Mouse (Mus musculus) central nervous system, embryonic 11.5 days (tissue): Measurements from ENCODE around the gene Eid2b. TPM values are rescaled to one million over a fixed set of nuclear protein-coding genes. Genes with fewer than 3 reads are reported as not detected.

ENCODE experiments used
- polyA plus RNA-seq: library from polyadenylated mRNA; depleted of rRNA; stranded (reverse); fragments of >200 nt; gene quantifications from 2 replicates; pipeline ENCODE4 v1.2.3, GENCODE M21; 2012; rRNA removed

Eid2b gene
- 13.9 and 15.5 TPM in 2 replicates for polyA plus RNA-seq

DNA sequence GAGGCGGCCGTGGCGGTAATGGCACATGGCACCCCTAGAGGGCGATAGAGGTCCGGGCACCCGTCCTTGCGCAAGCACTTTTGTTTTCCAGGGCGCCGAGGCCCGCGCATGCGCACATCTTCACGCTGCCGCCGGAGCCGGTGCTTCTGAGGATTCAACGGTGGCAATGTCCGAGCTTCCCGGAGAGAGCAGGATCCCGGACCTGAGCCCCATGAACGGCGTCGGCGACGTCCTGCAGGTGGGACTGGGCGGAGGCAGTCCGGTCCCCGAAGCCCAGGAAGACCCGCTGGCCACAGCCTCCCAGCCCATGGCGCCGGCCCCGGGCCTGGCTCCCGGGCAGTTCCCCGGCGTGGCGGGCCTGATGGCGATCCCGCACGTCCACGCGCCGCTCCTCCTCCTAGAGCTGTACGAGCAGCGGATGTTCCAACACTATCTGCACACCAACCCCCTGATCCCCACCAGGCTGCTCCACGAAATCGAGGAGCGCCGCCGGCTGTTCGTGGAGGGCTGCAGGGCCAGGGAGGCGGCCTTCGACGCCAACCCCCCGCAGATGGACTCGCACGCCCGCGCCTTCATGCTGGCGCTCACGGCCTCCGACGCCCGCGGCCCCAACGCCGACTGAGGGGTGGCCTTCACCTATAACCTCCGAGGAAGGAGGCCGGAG, at the start of gene Eid2b:
Gene Eid2b (plus strand): TSS at position 125 of the 664 bp plus-strand sequence.

DNA sequence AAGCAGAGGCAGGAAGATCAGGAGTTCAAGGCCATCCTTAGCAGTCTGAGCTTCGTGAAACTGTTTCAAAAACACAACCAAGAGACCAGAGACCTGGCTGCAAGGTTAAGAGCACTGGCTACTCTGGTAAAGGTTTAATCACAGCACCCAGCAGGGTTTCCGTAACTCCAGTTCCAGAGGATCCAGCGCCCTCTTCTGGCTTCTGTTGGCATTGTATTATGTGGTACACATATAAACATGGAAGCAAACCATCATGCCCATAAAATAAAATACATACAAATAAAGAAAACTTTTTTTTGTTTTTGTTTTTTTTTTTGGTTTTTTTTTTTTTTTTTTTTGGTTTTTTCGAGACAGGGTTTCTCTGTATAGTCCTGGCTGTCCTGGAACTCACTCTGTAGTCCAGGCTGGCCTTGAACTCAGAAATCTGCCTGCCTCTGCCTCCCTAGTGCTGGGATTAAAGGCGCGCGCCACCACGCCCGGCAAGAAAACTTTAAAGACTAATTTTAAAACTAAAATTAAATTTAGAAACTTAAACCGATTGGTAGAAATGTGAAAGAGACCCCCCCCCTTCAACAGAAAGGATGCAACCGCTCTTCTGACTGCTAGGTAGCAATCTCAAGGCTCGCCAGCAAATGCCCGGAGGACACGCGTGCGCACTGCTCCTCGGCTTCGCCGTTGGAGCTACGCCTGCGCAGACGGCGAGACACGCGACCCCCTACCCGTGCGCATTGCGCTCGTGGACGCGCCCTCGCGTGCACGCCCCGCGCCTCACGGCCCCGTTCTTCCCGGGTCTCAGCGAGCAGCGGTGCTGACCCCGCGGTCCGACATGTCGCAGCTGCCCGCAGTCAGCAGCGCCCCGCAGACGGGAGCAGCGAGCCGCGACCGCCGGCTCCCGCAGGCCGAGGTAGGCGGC, 10.2 kb upstream of the Eid2b start, which contains the start of gene Eid2:
Gene Eid2 (plus strand): TSS at position 753 of the 913 bp plus-strand sequence.

DNA sequence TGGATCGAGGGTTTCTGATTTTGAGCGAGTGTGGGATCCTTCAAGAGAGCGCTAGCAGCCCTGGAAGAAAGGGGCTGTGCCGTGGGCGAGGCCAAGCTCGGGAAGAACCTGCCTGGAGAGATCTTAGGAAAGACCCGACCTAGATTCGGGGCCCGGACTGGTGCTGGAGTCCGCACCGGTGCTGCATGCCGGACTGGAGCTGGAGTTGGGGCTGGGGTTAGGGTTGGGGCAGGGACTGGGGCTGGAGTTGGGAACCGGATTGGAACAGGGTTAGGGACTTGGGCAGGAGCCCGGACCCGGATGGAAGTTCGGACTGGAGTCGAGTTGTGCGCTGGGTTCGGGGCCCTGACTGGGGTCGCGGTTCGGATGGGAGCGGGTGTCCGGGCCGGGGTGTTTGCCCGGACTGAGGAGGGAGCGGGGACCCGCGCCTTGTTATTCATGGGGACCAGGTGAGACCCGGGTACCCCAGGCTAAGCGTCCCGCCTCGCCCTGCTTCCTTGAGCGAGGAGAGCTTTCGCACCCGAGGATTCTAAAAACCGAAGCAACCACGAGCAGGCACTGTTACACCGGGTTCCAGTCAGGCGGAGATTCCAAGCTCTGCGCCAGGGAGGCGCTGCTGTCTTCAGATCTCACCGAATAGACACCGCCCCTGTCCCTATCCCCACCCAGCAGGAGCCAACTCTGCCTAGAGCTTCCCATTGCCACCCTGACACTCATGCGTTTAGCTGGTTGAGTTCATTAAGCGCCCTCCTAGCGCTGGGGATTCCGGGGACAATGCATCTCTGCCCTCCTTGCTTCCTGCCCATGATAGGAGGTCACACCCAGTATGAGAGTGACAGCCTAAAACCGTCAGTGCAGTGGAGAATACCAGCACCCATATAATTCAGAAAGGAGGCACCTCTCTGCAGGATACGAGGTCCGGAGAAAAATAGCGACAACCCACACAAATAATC, 13.4 kb downstream of the Eid2b start, which contains the start of gene Selenov:
Gene Selenov (minus strand): TSS at position 549 of the 953 bp plus-strand sequence.

DNA sequence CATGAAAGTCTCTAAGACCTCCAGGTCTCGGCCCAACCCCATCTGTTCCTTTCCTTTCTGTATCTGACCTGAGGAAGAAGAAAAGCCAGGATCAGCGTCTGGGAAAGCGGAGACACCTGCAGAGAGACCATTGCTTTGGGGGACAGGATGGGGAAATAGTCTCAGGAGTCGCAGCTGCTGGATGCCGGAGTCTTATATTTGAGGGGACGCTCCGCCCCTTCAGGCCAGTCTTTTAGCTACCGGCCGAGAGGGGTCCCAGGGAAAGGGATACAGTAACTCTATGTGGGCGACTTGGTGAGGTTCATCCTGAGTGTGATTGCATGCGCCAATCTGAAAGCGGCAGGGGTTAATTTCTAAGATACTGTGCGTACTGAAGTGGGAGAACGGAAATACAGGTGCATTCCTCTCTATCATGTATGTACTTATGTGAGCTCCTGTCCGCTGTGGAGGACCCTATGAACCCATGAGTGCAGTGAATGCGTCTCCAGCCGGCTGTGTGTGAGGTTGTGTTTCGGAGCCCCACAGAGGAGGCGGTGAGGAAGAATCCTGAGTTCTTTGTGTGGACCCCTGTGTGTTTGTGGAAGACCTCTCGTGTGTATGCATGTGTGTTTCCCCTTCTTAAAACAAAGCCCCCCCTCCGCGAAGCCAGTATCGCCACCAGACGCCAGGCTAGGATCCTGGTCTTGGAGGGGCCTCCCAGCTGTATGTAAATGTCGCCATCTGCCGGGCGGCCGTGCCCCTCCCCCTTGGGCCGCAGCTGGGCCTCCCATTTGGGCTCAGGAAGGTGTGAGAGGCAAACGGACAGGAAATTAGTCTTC, 24.3 kb downstream of the Eid2b start, which contains the start of gene Dll3:
Gene Dll3 (minus strand): TSS at position 623 of the 818 bp plus-strand sequence.

DNA sequence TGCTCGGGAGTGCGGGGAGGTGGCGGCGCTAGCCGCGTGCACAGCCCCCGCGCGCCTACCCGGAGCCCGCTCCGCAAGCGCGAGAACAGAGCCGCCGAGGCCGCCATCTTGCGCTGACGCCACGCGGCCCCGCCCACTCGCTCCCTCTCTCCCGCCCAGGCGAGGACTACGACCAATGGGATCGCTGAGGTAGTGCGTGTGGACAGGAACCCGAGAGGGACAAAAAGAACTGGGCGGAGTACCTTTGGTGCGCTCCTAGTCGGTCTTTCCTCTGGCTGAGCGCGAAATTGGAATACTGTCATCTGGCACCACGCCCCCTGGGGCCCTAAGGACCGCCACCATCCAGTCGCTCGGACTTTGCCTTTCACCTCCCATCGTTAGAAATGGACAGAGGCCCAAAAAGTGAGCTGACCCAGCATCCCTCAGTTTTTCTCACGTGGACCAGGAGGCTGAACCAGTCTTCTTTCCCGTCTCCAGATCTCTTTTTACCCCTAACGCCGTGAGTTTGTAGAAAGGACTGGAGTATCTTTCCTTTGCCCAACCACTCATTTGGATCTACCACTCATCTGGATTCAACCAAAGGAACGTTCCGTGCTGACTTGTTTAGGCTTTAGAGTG, 34.5 kb downstream of the Eid2b start, which contains the start of gene Timm50:
Gene Timm50 (minus strand): TSS at position 147 of the 618 bp plus-strand sequence.

Other genes with a start within 250 kb of the Eid2b start
- gene Psmc4, start 227.6 kb upstream of the Eid2b start, polyA plus RNA-seq = 270 and 316 TPM in 2 replicates
- gene Fcgbp, start 206.5 kb upstream of the Eid2b start, polyA plus RNA-seq = 0.12 and 0.27 TPM in 2 replicates
- 0.02 and 0.04 TPM in 2 replicates for gene 9530053A07Rik, start 148.3 kb upstream of the Eid2b start, polyA plus RNA-seq
- gene Fbl, start 108.0 kb upstream of the Eid2b start, polyA plus RNA-seq = 311 and 605 TPM in 2 replicates
- gene Dyrk1b, start 98.3 kb upstream of the Eid2b start, polyA plus RNA-seq = 27.0 and 31.1 TPM in 2 replicates
- 37.7 and 38.6 TPM in 2 replicates for gene Eid2, start 9.9 kb upstream of the Eid2b start, polyA plus RNA-seq
- 0.65 and 3.9 TPM in 2 replicates for gene Selenov, start 13.4 kb downstream of the Eid2b start, polyA plus RNA-seq
- gene Dll3, start 24.5 kb downstream of the Eid2b start, polyA plus RNA-seq = 41.2 and 93.1 TPM in 2 replicates
- gene Timm50, start 34.3 kb downstream of the Eid2b start, polyA plus RNA-seq = 99.1 and 125 TPM in 2 replicates
- 102 and 105 TPM in 2 replicates for gene Supt5, start 61.0 kb downstream of the Eid2b start, polyA plus RNA-seq
- gene Rps16, start 72.9 kb downstream of the Eid2b start, polyA plus RNA-seq = 2,195 and 2,197 TPM in 2 replicates
- gene Plekhg2, start 94.9 kb downstream of the Eid2b start, polyA plus RNA-seq = 44.0 and 64.1 TPM in 2 replicates
- gene Zfp36, start 102.5 kb downstream of the Eid2b start, polyA plus RNA-seq = 3.4 and 4.2 TPM in 2 replicates
- gene Med29, start 115.0 kb downstream of the Eid2b start, polyA plus RNA-seq = 32.8 and 45.9 TPM in 2 replicates
- gene Paf1, start 115.2 kb downstream of the Eid2b start, polyA plus RNA-seq = 124 and 409 TPM in 2 replicates
- gene Gmfg, start 159.7 kb downstream of the Eid2b start, polyA plus RNA-seq = 10.2 and 17.1 TPM in 2 replicates
- gene Lrfn1, start 174.2 kb downstream of the Eid2b start, polyA plus RNA-seq = 17.1 and 23.3 TPM in 2 replicates
- not detected in 2 replicates for gene Ifnl2, start 232.7 kb downstream of the Eid2b start, polyA plus RNA-seq
- gene Ifnl3, start 245.1 kb downstream of the Eid2b start, polyA plus RNA-seq = not detected in 2 replicates